Mouse (Mus musculus): ENCODE data around the gene Trio. TPM values are rescaled to one million over a fixed set of nuclear protein-coding genes. Genes with fewer than 3 reads are reported as not detected.

Trio gene
- polyA plus RNA-seq, 1 experiment from 2014 or later, result 103 TPM

DNA sequence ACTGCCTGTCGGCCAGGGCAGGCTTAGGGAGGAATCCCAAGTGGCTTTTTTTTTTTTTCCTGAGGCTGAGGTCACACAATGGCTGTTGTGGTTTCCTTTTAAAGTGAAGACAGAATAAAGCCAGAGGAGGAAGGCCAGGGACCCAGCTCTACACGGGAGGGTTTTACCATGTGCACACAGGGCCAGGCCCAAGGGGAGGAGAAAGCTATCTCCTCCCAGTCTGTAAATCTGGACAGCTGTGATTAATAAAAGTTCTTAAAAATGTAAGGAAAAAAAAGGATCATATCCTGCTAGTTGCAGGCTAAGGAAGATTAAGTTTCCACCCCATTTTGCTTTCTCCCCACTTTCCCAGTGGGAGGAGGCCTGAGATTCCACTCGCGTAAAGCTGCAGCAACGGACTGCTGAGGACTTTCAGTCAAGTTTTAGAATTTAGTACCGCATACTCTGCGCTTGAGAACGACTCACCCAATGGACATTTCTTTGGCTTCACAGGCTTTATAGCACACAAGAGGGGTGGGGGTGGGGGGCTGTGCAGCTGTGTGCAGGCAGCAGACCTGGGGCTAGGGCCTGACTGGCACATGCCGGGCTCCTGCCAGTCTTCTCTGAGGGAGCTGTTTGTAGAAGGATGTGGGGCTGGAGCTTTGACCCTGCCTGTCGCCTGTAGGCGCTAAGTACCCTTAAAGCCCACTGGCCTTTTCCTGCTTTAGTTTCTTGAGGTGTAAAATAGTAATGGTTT is 248.0 kb downstream of the Trio start:
- H3K27me3 ChIP-seq, result no peaks in the 10 kb centered on the region
- no peak for DNase-seq (ENCODE audit: low read depth, low spot score)
- ATAC-seq, result no peak
- in situ Hi-C loops (cut with MboI; ENCODE audit: low pct_unique_long_range_greater_than_20kb), result no loop called here
- TF ChIP-seq CTCF (IDR thresholded peaks at IDR 0.05), result no peak
- CTCF ChIA-PET, result interaction anchor here (1.0 to 2.0 kb wide), 4 partner anchors 11 to 45 kb away, joined by 3 to 9 read pairs (median 5); no protein-coding TSS in a partner anchor
- POLR2A ChIA-PET, result interaction anchor here (0.6 to 1.0 kb wide), 2 partner anchors 10 to 16 kb away, joined by 4 to 6 read pairs; no protein-coding TSS in a partner anchor

- no peak for ATAC-seq
- in situ Hi-C loops (cut with MboI; ENCODE audit: low pct_unique_long_range_greater_than_20kb), result no loop called here
- no peaks in the 10 kb centered on the region for H3K27me3 ChIP-seq
- DNase-seq (ENCODE audit: low read depth, low spot score), result no peak
- TF ChIP-seq CTCF (IDR thresholded peaks at IDR 0.05), result no peak
- CTCF ChIA-PET, result interaction anchor here (1.1 to 1.6 kb wide), 3 partner anchors 9 to 19 kb away, joined by 3 to 4 read pairs (median 4); no protein-coding TSS in a partner anchor
- POLR2A ChIA-PET, result no interaction called here
Measured at GRCm38 (mm10) chr15:27774481-27774880, 251.2 kb downstream of the Trio start.

DNA sequence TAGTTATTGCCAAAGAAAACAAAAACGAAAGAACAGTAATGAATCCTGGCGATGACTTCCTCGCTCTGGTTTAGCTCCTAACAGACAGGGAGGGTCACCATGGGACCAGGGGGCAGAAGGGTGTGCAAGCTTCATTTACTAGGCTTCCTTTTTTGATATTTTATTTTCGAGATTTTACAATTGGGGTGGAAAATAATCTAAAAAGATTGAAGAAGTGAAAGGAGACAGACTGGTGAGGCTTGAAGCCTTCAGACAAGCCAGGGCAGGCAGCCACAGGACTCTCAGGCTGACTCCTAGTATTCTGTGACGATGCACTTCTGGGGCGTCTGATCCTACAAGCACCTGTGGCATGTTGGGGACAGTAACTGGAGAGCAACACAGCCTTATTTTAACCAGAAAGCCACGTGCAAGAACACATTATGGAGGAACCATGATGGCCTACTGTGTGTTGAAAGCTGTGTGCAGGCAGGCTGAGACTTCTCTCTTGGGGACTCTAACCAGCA is 253.5 kb downstream of the Trio start:
- DNase-seq (ENCODE audit: low read depth, low spot score), result no peak
- POLR2A ChIA-PET, result interaction anchor here (1.9 to 2.0 kb wide), 2 partner anchors 9 to 10 kb away, joined by 4 to 5 read pairs; no protein-coding TSS in a partner anchor
- no peak for TF ChIP-seq CTCF (IDR thresholded peaks at IDR 0.05)
- H3K27me3 ChIP-seq, result no peaks in the 10 kb centered on the region
- CTCF ChIA-PET, result interaction anchor here (1.1 to 2.0 kb wide), 2 partner anchors 9 to 11 kb away, joined by 3 to 6 read pairs; no protein-coding TSS in a partner anchor
- in situ Hi-C loops (cut with MboI; ENCODE audit: low pct_unique_long_range_greater_than_20kb), result no loop called here
- ATAC-seq, result no peak

DNA sequence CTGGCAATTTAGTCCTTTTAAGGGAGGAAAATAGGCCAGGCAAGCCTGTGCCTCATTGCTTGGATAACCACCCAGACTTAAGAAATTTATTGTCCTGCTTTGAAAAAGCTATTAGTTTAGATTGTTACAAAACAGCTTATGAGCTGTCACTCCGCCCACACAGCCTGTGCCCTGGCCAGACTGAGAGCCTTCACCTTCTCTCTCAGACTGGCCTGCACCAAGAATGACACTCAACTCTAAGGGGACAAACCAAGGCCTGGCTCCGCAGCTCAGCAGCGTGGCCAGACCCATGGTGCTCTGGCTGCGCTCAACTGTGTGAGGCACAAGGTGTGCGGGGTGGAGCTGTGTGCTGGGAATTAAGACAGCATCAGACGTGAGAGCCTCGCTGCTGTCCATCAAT is 254.1 kb downstream of the Trio start:
- TF ChIP-seq CTCF (IDR thresholded peaks at IDR 0.05), result no peak
- ChIA-PET POLR2A (interaction anchor here (1.9 to 2.0 kb wide), 2 partner anchors 9 kb away, joined by 4 to 5 read pairs; no protein-coding TSS in a partner anchor), CTCF (interaction anchor here (1.1 to 2.0 kb wide), 2 partner anchors 8 to 11 kb away, joined by 3 to 6 read pairs; no protein-coding TSS in a partner anchor)
- no peak for ATAC-seq
- no peaks in the 10 kb centered on the region for H3K27me3 ChIP-seq
- DNase-seq (ENCODE audit: low read depth, low spot score), result no peak
- in situ Hi-C loops (cut with MboI; ENCODE audit: low pct_unique_long_range_greater_than_20kb), result no loop called here

- no peaks in the 10 kb centered on the region for H3K27me3 ChIP-seq
- ChIA-PET CTCF (interaction anchor here (0.9 to 2.4 kb wide), 3 partner anchors 12 to 80 kb away, joined by 3 to 9 read pairs (median 6); no protein-coding TSS in a partner anchor), POLR2A (interaction anchor here (1.9 kb wide), 1 partner anchor 8 kb away, joined by 4 read pairs; no protein-coding TSS in a partner anchor)
- DNase-seq (ENCODE audit: low read depth, low spot score) (no peak), ATAC-seq (no peak)
- in situ Hi-C loops (cut with MboI; ENCODE audit: low pct_unique_long_range_greater_than_20kb), result no loop called here
- TF ChIP-seq CTCF (IDR thresholded peaks at IDR 0.05), result no peak
Measured at GRCm38 (mm10) chr15:27770513-27771196, 255.0 kb downstream of the Trio start.

GRCm38 (mm10) chr15:27761416-27761815 is 264.2 kb downstream of the Trio start:
- CTCF ChIA-PET, result interaction anchor here (2.4 to 8.3 kb wide), 2 partner anchors 10 to 62 kb away, joined by 6 to 40 read pairs; no protein-coding TSS in a partner anchor
- no peaks in the 10 kb centered on the region for H3K27me3 ChIP-seq
- POLR2A ChIA-PET, result interaction anchor here (1.6 kb wide), 1 partner anchor 16 kb away, joined by 6 read pairs; no protein-coding TSS in a partner anchor
- DNase-seq (ENCODE audit: low read depth, low spot score) (no peak), ATAC-seq (no peak)
- no peak for TF ChIP-seq CTCF (IDR thresholded peaks at IDR 0.05)
- in situ Hi-C loops (cut with MboI; ENCODE audit: low pct_unique_long_range_greater_than_20kb), result no loop called here

GRCm38 (mm10) chr15:27760655-27761054 is 265.0 kb downstream of the Trio start:
- ChIA-PET POLR2A (no interaction called here), CTCF (interaction anchor here (0.9 to 8.3 kb wide), 2 partner anchors 9 to 21 kb away, joined by 3 to 40 read pairs; no protein-coding TSS in a partner anchor)
- no peak for DNase-seq (ENCODE audit: low read depth, low spot score)
- TF ChIP-seq CTCF (IDR thresholded peaks at IDR 0.05), result no peak
- in situ Hi-C loops (cut with MboI; ENCODE audit: low pct_unique_long_range_greater_than_20kb), result no loop called here
- H3K27me3 ChIP-seq, result no peaks in the 10 kb centered on the region
- ATAC-seq, result no peak

DNA sequence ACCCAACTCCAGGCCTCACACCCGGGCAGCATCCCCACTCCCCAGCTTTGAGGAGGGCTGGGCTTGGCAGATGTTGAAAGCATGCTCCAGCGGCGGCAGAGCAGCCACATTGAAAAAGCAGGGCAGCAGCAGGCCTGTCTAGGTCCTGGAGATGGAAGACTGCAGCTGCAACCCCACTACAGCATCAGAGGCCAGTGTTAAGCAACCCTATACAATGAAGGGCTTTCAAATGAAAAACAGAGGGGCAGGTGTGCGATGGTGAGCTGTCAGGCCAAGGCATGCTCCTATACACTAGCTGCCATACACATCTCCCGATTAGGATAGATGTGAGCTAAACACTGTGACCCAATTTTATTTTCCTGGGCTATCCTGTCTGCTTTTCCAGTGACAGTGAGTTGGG is 265.8 kb downstream of the Trio start:
- ChIA-PET POLR2A (interaction anchor here (0.6 kb wide), 1 partner anchor 68 kb away, joined by 4 read pairs; no protein-coding TSS in a partner anchor), CTCF (interaction anchor here (0.9 to 8.3 kb wide), 4 partner anchors 8 to 26 kb away, joined by 3 to 40 read pairs (median 3); no protein-coding TSS in a partner anchor)
- DNase-seq (ENCODE audit: low read depth, low spot score) (no peak), ATAC-seq (no peak)
- no peak for TF ChIP-seq CTCF (IDR thresholded peaks at IDR 0.05)
- in situ Hi-C loops (cut with MboI; ENCODE audit: low pct_unique_long_range_greater_than_20kb), result no loop called here
- H3K27me3 ChIP-seq, result no peaks in the 10 kb centered on the region

DNA sequence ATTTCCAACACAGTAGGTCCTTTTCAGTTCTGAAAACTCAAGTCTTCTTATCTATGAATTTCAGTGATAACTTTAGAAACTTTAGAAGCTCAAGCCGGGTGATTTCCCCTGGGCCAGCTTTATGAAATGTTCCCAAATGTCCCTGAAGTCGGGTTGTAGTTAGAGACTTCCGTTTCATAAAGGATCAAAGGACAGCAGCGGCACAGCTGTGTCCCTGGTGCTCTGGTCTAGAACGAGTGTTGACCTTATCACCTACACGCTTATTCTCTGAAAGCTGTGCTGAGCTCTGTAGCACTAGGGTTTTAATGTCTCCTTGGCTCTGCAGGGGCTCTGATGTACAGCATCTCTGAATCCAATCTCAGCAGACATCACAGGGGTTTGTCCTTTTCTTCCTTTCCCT is 267.0 kb downstream of the Trio start:
- H3K27me3 ChIP-seq, result no peaks in the 10 kb centered on the region
- DNase-seq (ENCODE audit: low read depth, low spot score) (no peak), ATAC-seq (no peak)
- no peak for TF ChIP-seq CTCF (IDR thresholded peaks at IDR 0.05)
- in situ Hi-C loops (cut with MboI; ENCODE audit: low pct_unique_long_range_greater_than_20kb), result no loop called here
- ChIA-PET CTCF (interaction anchor here (0.9 to 1.4 kb wide), 5 partner anchors 10 to 65 kb away, joined by 3 to 5 read pairs (median 3); no protein-coding TSS in a partner anchor), POLR2A (no interaction called here)

- CTCF ChIA-PET, result interaction anchor here (1.1 to 1.8 kb wide), 4 partner anchors 9 to 33 kb away, joined by 3 to 7 read pairs (median 4); no protein-coding TSS in a partner anchor
- no peaks in the 10 kb centered on the region for H3K27me3 ChIP-seq
- POLR2A ChIA-PET, result interaction anchor here (1.6 kb wide), 2 partner anchors 10 to 31 kb away, joined by 4 read pairs; no protein-coding TSS in a partner anchor
- TF ChIP-seq CTCF (IDR thresholded peaks at IDR 0.05), result no peak
- in situ Hi-C loops (cut with MboI; ENCODE audit: low pct_unique_long_range_greater_than_20kb), result no loop called here
- no peak for ATAC-seq
- no peak for DNase-seq (ENCODE audit: low read depth, low spot score)
Measured at GRCm38 (mm10) chr15:27756426-27756825, 269.2 kb downstream of the Trio start.
